Mouse (Mus musculus) gastrocnemius, adult 8-10 months (tissue): ENCODE measurements at regions not wholly inside any gene's neighbourhood (a gene's known extent, or its start where the extent isn't known, plus 50 kb on each side); places are given as distances from the start of the nearest gene placed in this dataset.
"Not testable (repeated sequence)": the region's sequence is repeated elsewhere in the genome, so short reads cannot be mapped to it uniquely, and the experiment has no call there.

Experiments used
- DNase-seq, 2 experiments: peaks; one replicate each; pipeline ENCODE4 v3.0.0; 2022; ENCODE audit warnings: low spot score in 2 of 2

- DNase-seq: no peak
Observed at GRCm38 (mm10) chr3:133664914-133665313, 120.0 kb upstream of the Tet2 start.

- DNase-seq: no peak
Observed at GRCm38 (mm10) chr3:133665425-133666317, 120.7 kb upstream of the Tet2 start.

GRCm38 (mm10) chr3:133672742-133673447, 128.0 kb upstream of the Tet2 start:
- peak; percentile 45 to 69 for DNase-seq

- no peak for DNase-seq
Observed at GRCm38 (mm10) chr3:133677892-133678291, 133.0 kb upstream of the Tet2 start.

- DNase-seq: no peak
Observed at GRCm38 (mm10) chr3:133679891-133680290, 135.0 kb upstream of the Tet2 start.

- no peak for DNase-seq
Observed at GRCm38 (mm10) chr3:133680343-133680742, 135.4 kb upstream of the Tet2 start.

- DNase-seq: no peak
Observed at GRCm38 (mm10) chr3:133680805-133681204, 135.9 kb upstream of the Tet2 start.

GRCm38 (mm10) chr3:133684196-133684743, 139.3 kb upstream of the Tet2 start:
- no peak for DNase-seq

GRCm38 (mm10) chr3:133684747-133685146, 139.8 kb upstream of the Tet2 start:
- DNase-seq: no peak

- DNase-seq: no peak
Observed at GRCm38 (mm10) chr3:133685393-133685792, 140.5 kb upstream of the Tet2 start.

- DNase-seq: no peak
Observed at GRCm38 (mm10) chr3:133694057-133694456, 149.1 kb upstream of the Tet2 start.

GRCm38 (mm10) chr3:133696122-133696521, 151.2 kb upstream of the Tet2 start:
- DNase-seq: no peak

- not testable (repeated sequence) for DNase-seq
Observed at GRCm38 (mm10) chr3:133704849-133705248, 159.9 kb upstream of the Tet2 start.

- no peak for DNase-seq
Observed at GRCm38 (mm10) chr3:133711518-133711917, 166.6 kb upstream of the Tet2 start.

- no peak for DNase-seq
Observed at GRCm38 (mm10) chr3:133722550-133723290, 177.8 kb upstream of the Tet2 start.

GRCm38 (mm10) chr3:133726831-133727230, 181.9 kb upstream of the Tet2 start:
- DNase-seq: no peak

- DNase-seq: no peak
Observed at GRCm38 (mm10) chr3:133735603-133736002, 190.7 kb upstream of the Tet2 start.

GRCm38 (mm10) chr3:133738936-133739335, 194.0 kb upstream of the Tet2 start:
- no peak for DNase-seq

GRCm38 (mm10) chr3:133744552-133745118, 199.7 kb upstream of the Tet2 start:
- DNase-seq: no peak

GRCm38 (mm10) chr3:133748756-133749737, 204.1 kb upstream of the Tet2 start:
- DNase-seq: no peak
